Mouse (Mus musculus): Measurements from ENCODE around the gene Rnase13. TPM values are rescaled to one million over a fixed set of nuclear protein-coding genes. Genes with fewer than 3 reads are reported as not detected.

The Rnase13 gene
- polyA plus RNA-seq, 1 experiment: not detected

- TF ChIP-seq CTCF (IDR thresholded peaks at IDR 0.05; ENCODE audit: extremely low read depth, insufficient read depth, insufficient read length, insufficient replicate concordance) (no peak), POLR2A (IDR thresholded peaks at IDR 0.05; ENCODE audit: low read depth, low read length) (no peak)
- Histone ChIP-seq H3K27me3 (ENCODE audit: control insufficient read depth, insufficient read depth, low read length) (no peaks in the 10 kb centered on the region), H3K27ac (ENCODE audit: insufficient read depth, low read length) (no peak overlapping the region), H3K4me3 (ENCODE audit: extremely low read depth, insufficient read depth, insufficient read length) (no peak overlapping the region), H3K36me3 (ENCODE audit: control insufficient read depth, insufficient read depth, low read length) (no peaks in the 10 kb centered on the region), H3K4me1 (ENCODE audit: control insufficient read depth, insufficient read depth, insufficient read length) (no peaks in the 10 kb centered on the region)
- no peak for DNase-seq (ENCODE audit: low read depth in 1 of 2, low spot score in 2 of 2)
- WGBS: 88% methylated on average over 9 of the region's 9 CpGs
Measured at GRCm38 (mm10) chr14:51903782-51904181, 18.8 kb downstream of the Rnase13 start.

DNA sequence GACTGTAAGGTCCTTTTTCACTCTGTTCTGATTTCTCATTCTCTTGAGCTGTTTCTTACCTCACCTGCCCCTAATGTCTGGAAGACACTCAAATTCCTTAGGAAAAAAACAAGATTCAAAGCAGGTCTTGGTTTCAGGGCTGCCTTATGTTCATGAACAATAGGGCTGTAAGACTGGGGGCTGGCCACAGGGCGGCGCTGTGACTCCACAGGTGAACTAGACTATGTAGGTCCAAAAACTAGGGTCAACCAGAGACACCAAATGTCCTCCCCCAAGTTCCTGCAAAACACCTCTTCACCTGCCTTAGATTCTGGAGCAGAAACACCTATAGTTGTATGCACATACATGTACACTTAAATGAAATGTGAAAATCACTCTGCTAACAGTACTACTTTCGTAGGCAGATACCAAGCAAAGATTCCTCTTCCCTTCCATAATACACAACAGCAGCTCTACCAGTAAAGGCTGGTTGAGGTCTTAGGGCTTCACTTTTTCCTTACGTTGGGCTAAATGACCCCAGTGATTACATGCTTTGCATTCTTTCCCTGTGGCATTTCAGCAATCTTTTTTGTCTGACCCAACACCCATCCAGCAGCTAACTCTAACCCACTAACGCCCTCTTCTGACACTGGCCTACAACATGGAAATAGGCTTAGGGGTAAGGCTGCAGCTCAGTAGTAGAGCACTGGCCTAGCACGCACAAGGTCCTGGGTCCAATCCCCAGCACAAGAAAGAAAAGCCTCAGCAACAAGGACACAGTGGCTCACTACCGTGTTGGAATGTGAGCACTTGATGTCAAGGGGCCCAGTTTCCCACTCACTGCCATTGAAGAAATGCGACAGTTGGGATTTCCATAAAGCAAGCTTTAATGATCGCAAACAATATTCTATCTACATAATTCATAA, 19.5 kb downstream of the Rnase13 start:
- peak; percentile 26 to 65 for DNase-seq (ENCODE audit: low read depth in 1 of 2, low spot score in 2 of 2)
- Histone ChIP-seq H3K27me3 (ENCODE audit: control insufficient read depth, insufficient read depth, low read length) (no peaks in the 10 kb centered on the region), H3K4me3 (ENCODE audit: extremely low read depth, insufficient read depth, insufficient read length) (no peak overlapping the region), H3K27ac (ENCODE audit: insufficient read depth, low read length) (no peak overlapping the region), H3K4me1 (ENCODE audit: control insufficient read depth, insufficient read depth, insufficient read length) (no peaks in the 10 kb centered on the region), H3K36me3 (ENCODE audit: control insufficient read depth, insufficient read depth, low read length) (no peaks in the 10 kb centered on the region)
- WGBS: 65% methylated on average over 9 of the region's 9 CpGs
- TF ChIP-seq CTCF (IDR thresholded peaks at IDR 0.05; ENCODE audit: extremely low read depth, insufficient read depth, insufficient read length, insufficient replicate concordance): peak; percentile 86; the same call in 1 of the 2 replicates
- no peak for TF ChIP-seq POLR2A (IDR thresholded peaks at IDR 0.05; ENCODE audit: low read depth, low read length)

DNA sequence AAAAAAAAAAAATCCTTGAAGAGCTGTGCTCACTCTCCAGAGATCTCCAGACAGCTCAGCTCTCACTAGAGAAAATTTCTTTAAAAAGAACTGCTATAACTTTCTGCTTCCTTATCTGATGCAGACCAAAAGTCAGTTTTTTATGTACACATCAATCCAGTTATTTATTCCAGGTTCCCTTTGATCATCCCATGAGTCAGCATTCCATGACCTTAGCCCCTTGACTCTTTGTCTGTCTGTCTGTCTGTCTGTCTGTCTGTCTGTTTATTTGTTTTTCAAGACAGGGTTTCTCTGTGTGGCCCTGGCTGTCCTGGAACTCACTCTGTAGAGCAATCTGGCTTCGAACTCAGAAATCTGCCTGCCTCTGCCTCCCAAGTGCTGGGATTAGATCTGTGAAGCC, 23.2 kb downstream of the Rnase13 start:
- Histone ChIP-seq H3K4me3 (ENCODE audit: extremely low read depth, insufficient read depth, insufficient read length) (no peak overlapping the region), H3K27me3 (ENCODE audit: control insufficient read depth, insufficient read depth, low read length) (no peaks in the 10 kb centered on the region), H3K36me3 (ENCODE audit: control insufficient read depth, insufficient read depth, low read length) (no peaks in the 10 kb centered on the region; the same call in 1 of the 2 replicates), H3K27ac (ENCODE audit: insufficient read depth, low read length) (no peak overlapping the region), H3K4me1 (ENCODE audit: control insufficient read depth, insufficient read depth, insufficient read length) (no peaks in the 10 kb centered on the region)
- DNase-seq (ENCODE audit: low read depth in 1 of 2, low spot score in 2 of 2): no peak
- WGBS: 84% methylated on average over 1 of the region's 1 CpGs
- no peak for TF ChIP-seq CTCF (IDR thresholded peaks at IDR 0.05; ENCODE audit: extremely low read depth, insufficient read depth, insufficient read length, insufficient replicate concordance)
- no peak for TF ChIP-seq POLR2A (IDR thresholded peaks at IDR 0.05; ENCODE audit: low read depth, low read length)

- 88% methylated on average over 8 of the region's 8 CpGs for WGBS
- H3K27ac ChIP-seq (ENCODE audit: insufficient read depth, low read length): no peak overlapping the region
- H3K4me3 ChIP-seq (ENCODE audit: extremely low read depth, insufficient read depth, insufficient read length): no peak overlapping the region
- no peaks in the 10 kb centered on the region for H3K4me1 ChIP-seq (ENCODE audit: control insufficient read depth, insufficient read depth, insufficient read length)
- peaks cover 2% of the 10 kb centered on the region for H3K36me3 ChIP-seq (ENCODE audit: control insufficient read depth, insufficient read depth, low read length)
- no peak for TF ChIP-seq CTCF (IDR thresholded peaks at IDR 0.05; ENCODE audit: extremely low read depth, insufficient read depth, insufficient read length, insufficient replicate concordance)
- no peak for TF ChIP-seq POLR2A (IDR thresholded peaks at IDR 0.05; ENCODE audit: low read depth, low read length)
- no peaks in the 10 kb centered on the region for H3K27me3 ChIP-seq (ENCODE audit: control insufficient read depth, insufficient read depth, low read length)
- DNase-seq (ENCODE audit: low read depth in 1 of 2, low spot score in 2 of 2): no peak
Measured at GRCm38 (mm10) chr14:51896539-51897170, 25.9 kb downstream of the Rnase13 start.

- Histone ChIP-seq H3K36me3 (ENCODE audit: control insufficient read depth, insufficient read depth, low read length) (peaks cover 8% of the 10 kb centered on the region), H3K4me1 (ENCODE audit: control insufficient read depth, insufficient read depth, insufficient read length) (no peaks in the 10 kb centered on the region), H3K27ac (ENCODE audit: insufficient read depth, low read length) (no peak overlapping the region), H3K27me3 (ENCODE audit: control insufficient read depth, insufficient read depth, low read length) (no peaks in the 10 kb centered on the region), H3K4me3 (ENCODE audit: extremely low read depth, insufficient read depth, insufficient read length) (no peak overlapping the region)
- DNase-seq (ENCODE audit: low read depth in 1 of 2, low spot score in 2 of 2): no peak
- no peak for TF ChIP-seq CTCF (IDR thresholded peaks at IDR 0.05; ENCODE audit: extremely low read depth, insufficient read depth, insufficient read length, insufficient replicate concordance)
- no peak for TF ChIP-seq POLR2A (IDR thresholded peaks at IDR 0.05; ENCODE audit: low read depth, low read length)
- WGBS: 81% methylated on average over 6 of the region's 6 CpGs
Measured at GRCm38 (mm10) chr14:51896019-51896418, 26.6 kb downstream of the Rnase13 start.

- TF ChIP-seq POLR2A (IDR thresholded peaks at IDR 0.05; ENCODE audit: low read depth, low read length) (no peak), CTCF (IDR thresholded peaks at IDR 0.05; ENCODE audit: extremely low read depth, insufficient read depth, insufficient read length, insufficient replicate concordance) (no peak)
- peaks cover 15% of the 10 kb centered on the region for H3K36me3 ChIP-seq (ENCODE audit: control insufficient read depth, insufficient read depth, low read length)
- H3K27ac ChIP-seq (ENCODE audit: insufficient read depth, low read length): no peak overlapping the region
- no peak for DNase-seq (ENCODE audit: low read depth in 1 of 2, low spot score in 2 of 2)
- H3K4me1 ChIP-seq (ENCODE audit: control insufficient read depth, insufficient read depth, insufficient read length): no peaks in the 10 kb centered on the region
- H3K27me3 ChIP-seq (ENCODE audit: control insufficient read depth, insufficient read depth, low read length): no peaks in the 10 kb centered on the region
- H3K4me3 ChIP-seq (ENCODE audit: extremely low read depth, insufficient read depth, insufficient read length): no peak overlapping the region
- WGBS: 92% methylated on average over 14 of the region's 14 CpGs
Measured at GRCm38 (mm10) chr14:51895071-51895470, 27.5 kb downstream of the Rnase13 start.
